Mouse (Mus musculus): ENCODE measurements around the gene Pxk.

DNA sequence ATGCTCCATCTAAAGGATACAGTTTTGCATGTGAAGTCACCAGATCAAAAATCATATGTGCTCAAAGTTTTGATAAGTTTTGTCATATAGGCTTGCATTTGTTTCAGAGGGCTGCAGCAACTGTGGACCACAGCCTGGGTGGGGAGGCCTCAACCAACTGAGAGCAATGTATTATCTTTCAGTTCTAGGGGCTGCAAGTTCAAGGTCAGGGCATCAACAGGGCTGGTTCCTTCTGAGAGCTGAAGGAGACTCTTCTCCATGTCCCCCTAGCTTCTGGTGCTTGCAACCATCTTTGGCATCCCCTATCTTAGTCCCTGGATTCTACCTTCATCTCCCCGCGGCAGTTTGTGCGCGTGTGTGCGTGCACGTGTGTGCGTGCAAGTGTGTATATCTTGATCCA lies 45.4 kb upstream of the Pxk start:
- TF ChIP-seq POLR2A (IDR thresholded peaks at IDR 0.05; ENCODE audit: borderline replicate concordance, extremely low read depth, insufficient read depth, insufficient read length, poor library complexity, severe bottlenecking) = no peak
- TF ChIP-seq CTCF (IDR thresholded peaks at IDR 0.05; ENCODE audit: borderline replicate concordance, extremely low read depth, insufficient read depth, insufficient read length) = no peak
